Mouse (Mus musculus): Measurements from ENCODE around the gene Mtf2. TPM values are rescaled to one million over a fixed set of nuclear protein-coding genes. Genes with fewer than 3 reads are reported as not detected.
"Not testable (repeated sequence)": the region's sequence is repeated elsewhere in the genome, so short reads cannot be mapped to it uniquely, and the experiment has no call there.

Gene Mtf2
- polyA plus RNA-seq, 1 experiment from 2014 or later: 189 TPM

DNA sequence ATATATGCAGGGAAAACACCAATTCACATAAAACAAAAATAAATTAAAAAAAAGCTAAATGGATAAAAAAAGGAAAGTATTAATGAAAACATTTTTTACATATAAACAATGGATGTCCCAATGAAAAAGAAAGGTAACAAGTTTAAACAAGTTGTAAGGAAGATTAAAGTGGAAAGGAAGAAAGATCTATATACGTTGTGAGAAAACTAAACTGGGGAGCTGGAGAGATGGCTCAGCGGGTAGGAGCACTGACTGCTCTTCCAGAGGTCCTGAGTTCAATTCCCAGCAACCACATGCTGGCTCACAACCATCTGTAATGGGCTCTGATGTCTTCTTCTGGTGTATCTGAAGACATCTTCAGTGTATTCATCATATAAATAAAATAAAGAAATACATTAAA lies 14.4 kb upstream of the Mtf2 start:
- Histone ChIP-seq H3K36me3 (no peaks in the 10 kb centered on the region), H3K4me3 (no peak overlapping the region), H3K27ac (no peak overlapping the region), H3K4me1 (0 out of 2 replicates have a peak, but pooled peaks cover 5% of the 10 kb centered on the region), H3K27me3 (ENCODE audit: low read depth, poor library complexity, severe bottlenecking) (no peaks in the 10 kb centered on the region), H3K9me3 (replicated peaks) (no peaks in the 10 kb centered on the region)
- WGBS: 92% methylated on average over 2 of the region's 2 CpGs
- no peak for DNase-seq (ENCODE audit: low spot score)

DNA sequence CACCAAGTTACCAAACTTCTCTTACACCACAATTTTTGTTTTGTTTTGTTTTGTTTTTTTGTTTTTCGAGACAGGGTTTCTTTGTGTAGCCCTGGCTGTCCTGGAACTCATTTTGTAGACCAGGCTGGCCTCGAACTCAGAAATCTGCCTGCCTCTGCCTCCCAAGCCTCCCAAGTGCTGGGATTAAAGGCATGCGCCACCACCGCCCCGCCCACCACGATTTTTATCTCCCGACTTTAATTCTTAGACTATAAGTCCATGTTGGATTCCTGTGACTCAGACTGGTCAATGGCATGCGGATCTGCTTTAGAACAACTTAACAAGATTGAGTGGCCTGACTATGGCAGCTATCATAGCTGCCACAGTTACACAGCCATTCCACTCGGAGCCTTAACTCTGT lies 13.7 kb upstream of the Mtf2 start:
- H3K27me3 ChIP-seq (ENCODE audit: low read depth, poor library complexity, severe bottlenecking); DNase-seq (ENCODE audit: low spot score): not testable (repeated sequence)
- 93% methylated on average over 9 of the region's 9 CpGs for WGBS

DNA sequence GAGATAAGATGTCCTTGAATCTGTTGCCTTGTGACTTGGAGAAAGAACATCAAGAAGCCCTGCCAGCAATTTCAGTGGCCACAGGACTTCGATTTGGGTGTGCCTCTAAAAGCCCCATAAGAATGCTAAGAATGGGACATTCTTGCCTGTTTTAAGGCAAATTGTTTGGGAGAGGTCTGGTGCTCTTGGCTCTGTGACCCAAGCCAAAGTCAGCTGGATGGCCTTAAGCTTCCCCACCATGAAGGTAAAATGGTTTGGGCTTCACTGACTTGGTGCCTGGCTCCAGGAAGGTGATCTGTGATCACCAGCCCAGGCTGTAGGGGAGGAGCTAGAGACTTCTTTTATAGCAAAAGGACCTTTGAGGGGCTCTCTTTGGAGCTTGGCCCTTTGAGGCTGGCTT lies 13.3 kb upstream of the Mtf2 start:
- DNase-seq (ENCODE audit: low spot score): no peak
- 80% methylated on average over 1 of the region's 1 CpGs for WGBS
- no peaks in the 10 kb centered on the region for H3K27me3 ChIP-seq (ENCODE audit: low read depth, poor library complexity, severe bottlenecking)

More for the DNA sequence above, 13.7 kb upstream of the Mtf2 start:
- not testable (repeated sequence) for H3K27ac ChIP-seq; H3K9me3 ChIP-seq (replicated peaks); H3K4me1 ChIP-seq; H3K36me3 ChIP-seq; H3K4me3 ChIP-seq

DNA sequence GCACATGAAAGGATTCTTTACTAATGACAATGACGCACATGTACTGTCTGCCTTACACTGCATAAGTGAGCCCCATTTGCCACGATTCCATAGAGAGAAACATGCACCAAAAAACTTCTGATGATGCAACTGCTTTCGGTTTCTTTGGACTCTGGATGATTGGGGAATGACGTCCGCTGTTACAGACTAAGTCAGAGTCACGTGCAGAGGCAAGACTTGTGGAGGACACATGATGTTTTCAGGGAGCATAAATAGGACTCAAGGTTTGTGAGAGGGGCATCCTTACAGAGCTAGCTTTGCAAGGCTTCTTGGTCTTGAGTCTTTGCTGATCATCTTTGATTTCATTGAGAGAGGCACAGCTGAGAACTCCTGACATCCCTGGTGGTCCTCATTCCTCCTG lies 11.9 kb upstream of the Mtf2 start:
- 92% methylated on average over 6 of the region's 6 CpGs for WGBS
- H3K27ac ChIP-seq: no peak overlapping the region
- no peaks in the 10 kb centered on the region for H3K36me3 ChIP-seq
- H3K4me3 ChIP-seq: no peak overlapping the region
- H3K4me1 ChIP-seq: 0 out of 2 replicates have a peak, but pooled peaks cover 5% of the 10 kb centered on the region
- H3K9me3 ChIP-seq (replicated peaks): no peaks in the 10 kb centered on the region
- no peak for DNase-seq (ENCODE audit: low spot score)
- no peaks in the 10 kb centered on the region for H3K27me3 ChIP-seq (ENCODE audit: low read depth, poor library complexity, severe bottlenecking)

More for the DNA sequence above, 13.3 kb upstream of the Mtf2 start:
- H3K4me1 ChIP-seq: 0 out of 2 replicates have a peak, but pooled peaks cover 5% of the 10 kb centered on the region
- H3K4me3 ChIP-seq: no peak overlapping the region
- no peaks in the 10 kb centered on the region for H3K9me3 ChIP-seq (replicated peaks)
- H3K27ac ChIP-seq: no peak overlapping the region
- H3K36me3 ChIP-seq: no peaks in the 10 kb centered on the region

DNA sequence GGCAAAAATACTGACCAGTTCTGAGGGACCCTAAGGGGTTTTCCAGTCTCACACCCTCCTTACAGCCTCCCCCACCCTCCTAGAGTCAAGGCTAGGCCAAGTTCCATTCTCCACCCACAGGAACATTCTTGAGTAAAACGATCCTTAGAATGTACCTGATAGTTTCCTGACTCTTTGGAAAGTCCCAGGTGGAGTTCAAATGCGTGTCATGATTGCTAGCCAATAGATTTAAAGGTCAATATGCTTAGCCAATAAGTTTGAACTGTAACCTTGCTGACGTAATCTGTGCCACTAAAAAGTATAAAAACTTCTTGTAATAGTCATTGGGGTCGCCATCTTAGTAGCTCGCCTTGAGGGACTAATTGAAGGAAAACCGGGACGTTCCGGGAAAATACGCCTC lies 5.1 kb upstream of the Mtf2 start:
- Histone ChIP-seq H3K4me1 (peaks cover 4% of the 10 kb centered on the region), H3K27ac (no peak overlapping the region), H3K36me3 (no peaks in the 10 kb centered on the region), H3K9me3 (replicated peaks) (no peaks in the 10 kb centered on the region), H3K27me3 (ENCODE audit: low read depth, poor library complexity, severe bottlenecking) (no peaks in the 10 kb centered on the region), H3K4me3 (no peak overlapping the region)
- DNase-seq (ENCODE audit: low spot score): no peak
- 95% methylated on average over 9 of the region's 9 CpGs for WGBS

DNA sequence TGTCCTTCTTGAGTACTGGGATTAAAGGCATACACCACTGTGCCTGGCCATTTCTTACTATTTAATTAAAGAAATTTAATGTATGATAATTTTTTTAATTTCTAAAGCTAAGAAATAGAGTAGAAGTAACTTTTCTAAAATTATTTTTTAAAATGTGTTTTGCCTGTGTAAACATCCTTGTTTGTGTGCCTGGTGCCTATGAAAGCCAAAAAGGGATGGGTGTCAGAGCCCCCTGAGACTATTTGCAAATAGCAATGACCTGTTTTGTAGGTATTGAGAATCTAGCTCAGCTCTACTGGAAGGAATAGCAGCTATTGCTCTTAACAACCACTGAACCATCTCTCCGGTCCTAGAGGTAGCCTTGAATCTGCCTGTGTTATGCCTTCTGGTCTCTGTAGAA lies 6.8 kb downstream of the Mtf2 start:
- no peak overlapping the region for H3K4me3 ChIP-seq
- H3K9me3 ChIP-seq (replicated peaks): no peaks in the 10 kb centered on the region
- no peak overlapping the region for H3K27ac ChIP-seq
- DNase-seq (ENCODE audit: low spot score): no peak
- WGBS: 100% methylated on average over 1 of the region's 1 CpGs
- no peaks in the 10 kb centered on the region for H3K4me1 ChIP-seq
- peaks cover 100% of the 10 kb centered on the region for H3K36me3 ChIP-seq
- H3K27me3 ChIP-seq (ENCODE audit: low read depth, poor library complexity, severe bottlenecking): no peaks in the 10 kb centered on the region

DNA sequence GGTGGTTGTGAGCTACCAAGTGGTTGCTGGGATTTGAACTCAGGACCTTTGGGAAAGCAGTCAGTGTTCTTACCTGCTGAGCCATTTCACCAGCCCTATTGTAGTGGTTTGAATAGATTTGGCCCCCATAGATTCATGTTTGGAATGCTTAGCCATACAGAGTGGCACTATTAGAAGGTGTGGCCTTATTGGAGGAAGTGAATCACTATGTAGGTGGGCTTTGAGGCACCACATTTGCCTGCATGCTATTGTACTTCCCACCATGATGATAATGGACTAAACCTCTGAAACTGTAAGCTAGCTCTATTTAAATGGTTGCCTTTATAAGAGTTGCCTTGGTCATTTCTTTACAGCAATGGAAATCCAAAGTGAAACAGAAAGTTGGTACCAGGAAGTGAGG lies 10.8 kb downstream of the Mtf2 start:
- Histone ChIP-seq H3K27ac (no peak overlapping the region), H3K4me3 (no peak overlapping the region), H3K36me3 (peaks cover 96% of the 10 kb centered on the region), H3K9me3 (replicated peaks) (no peaks in the 10 kb centered on the region), H3K4me1 (no peaks in the 10 kb centered on the region), H3K27me3 (ENCODE audit: low read depth, poor library complexity, severe bottlenecking) (no peaks in the 10 kb centered on the region)
- DNase-seq (ENCODE audit: low spot score): no peak

DNA sequence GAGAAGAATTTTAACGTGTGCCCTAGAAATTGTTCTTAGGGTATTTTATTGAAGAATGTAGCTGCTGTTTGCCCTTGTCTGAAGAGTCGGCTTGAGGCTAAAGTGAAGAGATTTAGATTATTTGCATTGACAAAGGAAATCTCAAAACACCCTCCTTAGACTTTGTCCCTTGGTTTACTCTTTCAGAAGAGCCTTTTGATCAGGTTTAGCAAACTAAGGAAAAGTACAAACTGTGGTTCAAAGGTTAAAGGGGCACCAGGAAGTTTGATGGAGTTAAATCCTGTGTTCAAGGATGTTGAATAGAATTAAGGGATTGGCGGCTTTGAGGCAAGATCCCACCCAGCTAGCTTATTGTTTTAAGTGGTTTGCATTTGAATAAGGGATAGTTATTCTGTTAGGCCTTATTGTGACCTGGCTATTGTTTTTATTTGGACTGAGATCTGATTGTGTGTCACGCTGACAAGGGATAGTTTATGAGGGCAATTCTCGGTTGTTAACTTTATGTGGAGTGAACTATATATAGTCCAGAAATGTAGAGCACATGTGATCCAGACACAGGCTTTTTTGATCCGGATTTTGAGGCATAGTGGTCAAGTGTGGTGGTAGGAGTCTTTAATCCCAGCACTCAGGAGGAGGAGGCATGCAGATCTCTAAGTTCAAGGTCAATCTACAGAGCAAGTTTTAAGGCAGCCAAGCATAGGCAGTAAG lies 11.5 kb downstream of the Mtf2 start:
- no peaks in the 10 kb centered on the region for H3K9me3 ChIP-seq (replicated peaks)
- no peaks in the 10 kb centered on the region for H3K4me1 ChIP-seq
- no peaks in the 10 kb centered on the region for H3K27me3 ChIP-seq (ENCODE audit: low read depth, poor library complexity, severe bottlenecking)
- WGBS: 79% methylated on average over 6 of the region's 6 CpGs
- H3K27ac ChIP-seq: no peak overlapping the region
- DNase-seq (ENCODE audit: low spot score): no peak
- peaks cover 95% of the 10 kb centered on the region for H3K36me3 ChIP-seq
- no peak overlapping the region for H3K4me3 ChIP-seq

DNA sequence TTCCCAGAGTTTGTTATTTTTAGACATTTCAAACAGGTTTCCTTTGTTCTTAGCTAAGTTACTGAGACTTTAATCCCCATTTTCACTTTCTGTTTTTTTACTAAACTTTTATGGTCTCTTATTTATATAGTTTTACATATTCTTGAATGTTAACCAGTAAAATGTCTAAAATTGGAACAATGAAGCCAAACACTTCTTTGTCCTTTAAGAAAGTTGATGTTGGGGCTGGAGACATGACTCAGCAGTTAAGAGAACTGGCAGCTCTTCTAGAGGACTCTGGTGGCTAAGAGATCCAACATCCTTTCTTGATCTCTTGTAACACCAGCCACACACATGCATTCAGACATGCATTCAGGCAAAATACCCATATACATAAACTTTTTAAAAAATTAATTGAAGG lies 14.1 kb downstream of the Mtf2 start:
- no peaks in the 10 kb centered on the region for H3K27me3 ChIP-seq (ENCODE audit: low read depth, poor library complexity, severe bottlenecking)
- no peaks in the 10 kb centered on the region for H3K4me1 ChIP-seq
- H3K36me3 ChIP-seq: peaks cover 92% of the 10 kb centered on the region
- no peak overlapping the region for H3K4me3 ChIP-seq
- H3K9me3 ChIP-seq (replicated peaks): no peaks in the 10 kb centered on the region
- no peak for DNase-seq (ENCODE audit: low spot score)
- no peak overlapping the region for H3K27ac ChIP-seq

DNA sequence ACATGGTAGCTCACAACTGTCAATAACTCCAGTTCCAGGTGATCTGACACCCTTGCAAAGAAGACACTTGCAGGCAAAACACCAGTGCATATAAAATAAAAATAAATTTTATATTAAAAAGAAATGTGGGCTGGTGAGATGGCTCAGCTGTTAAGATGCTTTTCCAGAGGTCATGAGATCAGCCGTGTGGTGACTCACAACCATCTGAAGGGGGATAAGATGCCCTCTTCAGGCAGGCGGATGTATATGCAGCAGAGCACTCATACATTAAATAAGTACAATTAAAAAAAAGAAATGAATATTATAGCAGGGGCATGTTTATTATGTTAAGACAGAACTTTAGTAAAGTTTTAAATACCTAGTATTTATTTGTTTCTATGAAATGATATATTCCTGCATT lies 16.9 kb downstream of the Mtf2 start:
- no peak for DNase-seq (ENCODE audit: low spot score)
- H3K27ac ChIP-seq: no peak overlapping the region
- H3K27me3 ChIP-seq (ENCODE audit: low read depth, poor library complexity, severe bottlenecking): no peaks in the 10 kb centered on the region
- H3K4me1 ChIP-seq: no peaks in the 10 kb centered on the region
- WGBS: 61% methylated on average over 2 of the region's 2 CpGs
- no peak overlapping the region for H3K4me3 ChIP-seq
- H3K9me3 ChIP-seq (replicated peaks): no peaks in the 10 kb centered on the region
- H3K36me3 ChIP-seq: peaks cover 92% of the 10 kb centered on the region

DNA sequence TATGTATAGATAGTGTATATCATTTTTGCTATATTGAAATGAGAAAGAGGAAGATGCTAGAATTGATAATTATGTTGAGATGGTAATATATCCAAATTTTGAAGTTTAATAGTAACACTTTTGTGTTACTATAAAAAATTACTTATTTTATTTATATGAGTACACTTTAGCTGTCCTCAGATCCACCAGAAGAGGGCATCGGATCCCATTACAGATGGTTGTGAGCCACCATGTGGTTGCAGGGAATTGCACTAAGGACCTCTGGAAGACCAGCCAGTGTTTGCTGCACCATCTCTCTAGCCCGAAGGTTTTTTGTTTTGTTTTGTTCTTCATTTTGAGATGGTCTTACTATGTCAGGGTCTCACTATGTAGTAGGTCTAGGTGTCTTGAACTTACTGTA lies 20.0 kb downstream of the Mtf2 start:
- H3K4me1 ChIP-seq: no peaks in the 10 kb centered on the region
- DNase-seq (ENCODE audit: low spot score): no peak
- WGBS: 95% methylated on average over 2 of the region's 2 CpGs
- no peak overlapping the region for H3K27ac ChIP-seq
- H3K4me3 ChIP-seq: no peak overlapping the region
- no peaks in the 10 kb centered on the region for H3K9me3 ChIP-seq (replicated peaks)
- no peaks in the 10 kb centered on the region for H3K27me3 ChIP-seq (ENCODE audit: low read depth, poor library complexity, severe bottlenecking)
- peaks cover 96% of the 10 kb centered on the region for H3K36me3 ChIP-seq

DNA sequence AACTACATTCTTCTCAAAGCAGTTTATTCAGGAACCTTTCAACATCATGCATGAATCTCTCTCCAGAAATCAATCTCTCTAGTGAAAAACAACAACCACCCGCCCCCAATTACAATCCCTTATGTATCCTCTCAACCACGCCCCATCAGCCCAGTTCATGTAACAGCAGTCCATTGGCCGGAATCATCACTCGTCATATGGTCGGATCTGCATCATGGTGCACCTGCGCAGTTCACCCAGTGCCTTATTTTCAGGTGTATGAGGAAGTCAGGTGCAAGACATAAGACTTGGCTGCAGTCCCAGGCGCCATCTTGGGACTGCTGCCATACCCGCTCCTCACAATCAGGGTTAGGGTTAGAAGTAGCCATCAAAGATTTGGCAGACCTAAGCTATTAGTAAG lies 27.3 kb downstream of the Mtf2 start:
- peaks cover 96% of the 10 kb centered on the region for H3K36me3 ChIP-seq

DNA sequence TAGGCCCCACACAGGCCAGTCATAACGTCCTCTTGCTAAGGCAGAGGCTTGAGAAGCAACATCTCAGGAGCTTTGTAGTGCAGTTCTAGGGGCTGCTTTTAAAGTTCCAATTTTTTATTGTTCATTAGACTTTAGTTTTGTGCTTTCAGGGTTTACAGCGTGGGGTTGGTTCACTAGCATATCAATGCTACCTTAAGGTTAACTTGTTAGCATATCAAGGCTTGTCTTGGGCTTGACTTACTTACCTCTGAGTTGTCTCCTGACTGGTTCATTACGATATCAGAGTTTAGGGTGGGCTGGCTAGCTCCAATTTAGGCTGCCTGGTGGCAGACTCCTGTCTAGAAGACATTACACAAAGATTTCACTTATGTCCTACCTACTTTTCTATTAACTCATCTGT lies 32.2 kb downstream of the Mtf2 start:
- H3K4me3 ChIP-seq: no peak overlapping the region
- no peak overlapping the region for H3K27ac ChIP-seq
- no peak for DNase-seq (ENCODE audit: low spot score)
- WGBS: 92% methylated on average over 3 of the region's 3 CpGs
- no peaks in the 10 kb centered on the region for H3K9me3 ChIP-seq (replicated peaks)
- no peaks in the 10 kb centered on the region for H3K27me3 ChIP-seq (ENCODE audit: low read depth, poor library complexity, severe bottlenecking)
- peaks cover 95% of the 10 kb centered on the region for H3K36me3 ChIP-seq
- no peaks in the 10 kb centered on the region for H3K4me1 ChIP-seq

More for the DNA sequence above, 27.3 kb downstream of the Mtf2 start:
- H3K4me3 ChIP-seq; H3K27ac ChIP-seq; H3K9me3 ChIP-seq (replicated peaks); H3K4me1 ChIP-seq; H3K27me3 ChIP-seq (ENCODE audit: low read depth, poor library complexity, severe bottlenecking); DNase-seq (ENCODE audit: low spot score): not testable (repeated sequence)
- 96% methylated on average over 8 of the region's 8 CpGs for WGBS

DNA sequence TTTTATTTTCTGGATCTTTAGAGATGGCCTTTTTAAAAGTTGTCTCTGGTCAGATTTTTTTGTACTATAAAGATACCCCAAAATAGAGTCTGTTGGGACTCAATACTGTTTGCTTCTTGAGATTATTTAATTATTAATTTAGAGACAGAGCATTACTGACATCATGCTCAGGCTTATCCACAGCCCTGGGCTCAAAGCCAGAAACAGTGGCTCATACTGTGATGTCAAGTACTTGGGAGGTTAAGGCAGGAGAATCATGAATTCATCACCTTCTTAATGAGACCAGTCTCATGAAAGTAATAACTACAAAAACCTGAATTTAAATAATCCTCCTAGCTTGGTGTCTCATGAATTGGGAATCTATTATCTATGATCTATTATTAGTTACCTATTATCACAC lies 34.7 kb downstream of the Mtf2 start:
- no peaks in the 10 kb centered on the region for H3K4me1 ChIP-seq
- no peak overlapping the region for H3K4me3 ChIP-seq
- no peaks in the 10 kb centered on the region for H3K27me3 ChIP-seq (ENCODE audit: low read depth, poor library complexity, severe bottlenecking)
- H3K27ac ChIP-seq: no peak overlapping the region
- H3K9me3 ChIP-seq (replicated peaks): no peaks in the 10 kb centered on the region
- H3K36me3 ChIP-seq: peaks cover 99% of the 10 kb centered on the region
- no peak for DNase-seq (ENCODE audit: low spot score)
